Mouse (Mus musculus) embryonic facial prominence, embryonic 10.5 days (tissue): Measurements from ENCODE around the gene Slc24a2. TPM values are rescaled to one million over a fixed set of nuclear protein-coding genes. Genes with fewer than 3 reads are reported as not detected.

Experiments used
- DNase-seq: peaks from one replicate; pipeline ENCODE4 v3.0.0-alpha.2; 2017; ENCODE audit warnings: low spot score
- H3K27ac ChIP-seq: fragments of 300-500 bp; sonication (generic); replicated peaks from 2 replicates; pipeline ENCODE4 v1.5.1; 2016; ENCODE audit warnings: mild to moderate bottlenecking
- H3K27me3 ChIP-seq: fragments of 300-500 bp; sonication (generic); replicated peaks from 2 replicates; pipeline ENCODE4 v1.6.1; 2016; ENCODE audit warnings: low read depth, mild to moderate bottlenecking; ENCODE audit not compliant: poor library complexity, severe bottlenecking
- H3K36me3 ChIP-seq: fragments of 300-500 bp; sonication (generic); replicated peaks from 2 replicates; pipeline ENCODE4 v1.6.1; 2016; ENCODE audit warnings: mild to moderate bottlenecking, moderate library complexity
- H3K4me1 ChIP-seq: fragments of 300-500 bp; sonication (generic); 2 replicates; pipeline ENCODE4 v1.6.1; 2016
- H3K4me3 ChIP-seq: fragments of 300-500 bp; sonication (generic); 2 replicates; pipeline ENCODE4 v1.5.1; 2016; ENCODE audit warnings: mild to moderate bottlenecking, moderate library complexity
- H3K9me3 ChIP-seq: fragments of 300-500 bp; sonication (generic); 2 replicates; pipeline ENCODE4 v1.6.1; 2016; ENCODE audit warnings: mild to moderate bottlenecking
- WGBS: fragments of 180-500 bp; shearing (Covaris S2); methylation state at CpG from one replicate; pipeline ENCODE4 v1.1.7; 2016; 5-methylcytosine and 5-hydroxymethylcytosine counted together
- polyA plus RNA-seq: library from polyadenylated mRNA; unstranded; fragments of >200 nt; fragmentation: Nextera tagmentation; extraction: Ambion mirVana; gene quantifications from 2 replicates; pipeline ENCODE4 v1.2.1, GENCODE M21; 2016

Slc24a2 gene
- polyA plus RNA-seq, 1 experiment from 2014 or later = 0.32 TPM

- DNase-seq = no peak
- H3K4me1 ChIP-seq = peaks cover 6% of the 10 kb centered on the region
- H3K27ac ChIP-seq = no peak overlapping the region
- H3K36me3 ChIP-seq = no peaks in the 10 kb centered on the region
- no peak overlapping the region for H3K4me3 ChIP-seq
- no peaks in the 10 kb centered on the region for H3K27me3 ChIP-seq
- 90% methylated on average over 5 of the region's 5 CpGs for WGBS
- no peaks in the 10 kb centered on the region for H3K9me3 ChIP-seq
Observed at GRCm38 (mm10) chr4:87096186-87096585, 134.1 kb downstream of the Slc24a2 start.

DNA sequence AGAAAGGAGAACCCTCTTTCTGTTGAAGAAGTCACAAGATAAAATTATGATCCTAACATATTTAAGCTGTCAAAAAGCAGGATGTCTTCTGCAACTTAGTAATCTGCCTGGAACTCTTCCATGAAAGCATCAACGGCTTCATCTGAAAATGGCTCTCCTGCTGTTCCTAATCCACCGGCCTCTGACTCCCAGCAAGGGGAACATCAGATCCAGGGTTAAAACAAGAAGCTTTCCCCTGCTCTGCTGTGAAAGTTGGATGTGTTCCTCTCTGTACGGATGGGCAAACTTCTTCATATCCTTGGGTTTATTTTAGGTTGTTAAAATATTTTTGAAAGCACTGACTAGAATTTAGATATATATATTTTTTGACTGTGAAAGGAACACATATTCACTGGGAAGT, 136.7 kb downstream of the Slc24a2 start:
- Histone ChIP-seq H3K9me3 (no peaks in the 10 kb centered on the region), H3K27ac (no peak overlapping the region), H3K36me3 (no peaks in the 10 kb centered on the region), H3K4me1 (peaks cover 3% of the 10 kb centered on the region), H3K27me3 (no peaks in the 10 kb centered on the region), H3K4me3 (no peak overlapping the region)
- WGBS = 86% methylated on average over 3 of the region's 3 CpGs
- DNase-seq = no peak

DNA sequence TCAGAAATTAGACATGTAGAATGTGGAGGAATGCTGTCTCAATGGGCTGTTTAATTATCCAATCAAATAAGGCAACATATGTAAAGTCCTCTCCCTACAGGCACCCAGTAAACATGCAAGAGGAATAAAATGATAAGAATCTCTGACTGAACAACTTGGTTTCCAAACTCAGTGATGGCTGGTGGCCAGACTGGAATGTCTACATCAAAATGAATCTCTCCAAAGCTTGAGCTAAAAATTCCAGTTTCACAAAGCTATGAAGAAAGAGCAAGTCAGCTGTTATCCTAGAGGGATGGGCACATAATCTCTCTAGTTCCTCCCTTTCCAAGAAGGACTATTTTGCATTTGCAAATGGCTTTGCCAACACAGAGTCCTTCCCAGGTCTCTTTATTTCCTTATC, 139.4 kb downstream of the Slc24a2 start:
- Histone ChIP-seq H3K4me1 (peaks cover 22% of the 10 kb centered on the region), H3K9me3 (no peaks in the 10 kb centered on the region), H3K27me3 (no peaks in the 10 kb centered on the region), H3K36me3 (no peaks in the 10 kb centered on the region), H3K4me3 (no peak overlapping the region), H3K27ac (no peak overlapping the region)
- no peak for DNase-seq

- WGBS = 73% methylated on average over 6 of the region's 6 CpGs
Observed at GRCm38 (mm10) chr4:87088713-87089112, 141.6 kb downstream of the Slc24a2 start.

GRCm38 (mm10) chr4:87087597-87087996, 142.7 kb downstream of the Slc24a2 start:
- Histone ChIP-seq H3K27ac (0 out of 2 replicates have a peak overlapping the region, but pooled peaks have one; percentile 48), H3K4me3 (no peak overlapping the region), H3K4me1 (peaks cover 22% of the 10 kb centered on the region), H3K36me3 (no peaks in the 10 kb centered on the region), H3K9me3 (no peaks in the 10 kb centered on the region), H3K27me3 (no peaks in the 10 kb centered on the region)
- 78% methylated on average over 5 of the region's 5 CpGs for WGBS
- no peak for DNase-seq

More at GRCm38 (mm10) chr4:87088713-87089112, 141.6 kb downstream of the Slc24a2 start:
- no peak for DNase-seq
- no peaks in the 10 kb centered on the region for H3K27me3 ChIP-seq
- H3K27ac ChIP-seq = no peak overlapping the region; the same call in 1 of the 2 replicates
- H3K4me1 ChIP-seq = peaks cover 22% of the 10 kb centered on the region
- no peaks in the 10 kb centered on the region for H3K36me3 ChIP-seq
- no peaks in the 10 kb centered on the region for H3K9me3 ChIP-seq
- H3K4me3 ChIP-seq = no peak overlapping the region

- WGBS = 58% methylated on average over 11 of the region's 11 CpGs
- peak overlapping the region; percentile 48; the same call in 1 of the 2 replicates for H3K27ac ChIP-seq
- H3K36me3 ChIP-seq = no peaks in the 10 kb centered on the region
- no peaks in the 10 kb centered on the region for H3K27me3 ChIP-seq
- DNase-seq = peak; percentile 50
- no peaks in the 10 kb centered on the region for H3K9me3 ChIP-seq
- H3K4me3 ChIP-seq = no peak overlapping the region
- peaks cover 22% of the 10 kb centered on the region for H3K4me1 ChIP-seq
Observed at GRCm38 (mm10) chr4:87086933-87087577, 143.2 kb downstream of the Slc24a2 start.

DNA sequence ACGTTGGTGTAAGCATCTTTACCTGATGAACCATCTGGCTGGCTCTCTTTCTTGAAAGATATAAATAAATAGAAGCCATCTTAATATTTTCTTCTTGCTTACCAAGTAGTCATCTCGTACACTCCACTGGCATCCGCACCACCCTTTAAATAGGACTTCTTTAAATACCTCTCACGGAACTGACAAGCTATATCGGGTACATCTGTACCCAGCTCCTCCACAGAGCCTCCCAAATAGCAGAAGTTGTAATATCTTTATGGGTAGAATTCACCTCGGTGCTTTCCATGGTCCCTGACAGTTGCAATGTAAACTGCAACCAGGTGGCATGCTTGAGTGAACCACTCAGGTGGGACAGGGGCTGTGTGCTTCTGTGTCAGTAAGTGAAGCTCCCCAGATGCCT, 149.0 kb downstream of the Slc24a2 start:
- H3K4me1 ChIP-seq = peaks cover 3% of the 10 kb centered on the region; the same call in 1 of the 2 replicates
- no peak overlapping the region for H3K27ac ChIP-seq
- H3K27me3 ChIP-seq = 0 out of 2 replicates have a peak, but pooled peaks cover 4% of the 10 kb centered on the region
- no peaks in the 10 kb centered on the region for H3K36me3 ChIP-seq
- H3K4me3 ChIP-seq = no peak overlapping the region
- 88% methylated on average over 6 of the region's 6 CpGs for WGBS
- no peak for DNase-seq
- H3K9me3 ChIP-seq = no peaks in the 10 kb centered on the region

GRCm38 (mm10) chr4:87079305-87079704, 151.0 kb downstream of the Slc24a2 start:
- WGBS = 81% methylated on average over 4 of the region's 4 CpGs

GRCm38 (mm10) chr4:87078726-87079125, 151.6 kb downstream of the Slc24a2 start:
- no peaks in the 10 kb centered on the region for H3K9me3 ChIP-seq
- H3K27me3 ChIP-seq = 0 out of 2 replicates have a peak, but pooled peaks cover 4% of the 10 kb centered on the region
- no peaks in the 10 kb centered on the region for H3K36me3 ChIP-seq
- 70% methylated on average over 2 of the region's 2 CpGs for WGBS
- DNase-seq = no peak
- H3K27ac ChIP-seq = no peak overlapping the region
- no peaks in the 10 kb centered on the region for H3K4me1 ChIP-seq
- no peak overlapping the region for H3K4me3 ChIP-seq

More at GRCm38 (mm10) chr4:87079305-87079704, 151.0 kb downstream of the Slc24a2 start:
- H3K36me3 ChIP-seq = no peaks in the 10 kb centered on the region
- DNase-seq = no peak
- H3K9me3 ChIP-seq = no peaks in the 10 kb centered on the region
- no peaks in the 10 kb centered on the region for H3K4me1 ChIP-seq
- H3K4me3 ChIP-seq = no peak overlapping the region
- H3K27ac ChIP-seq = no peak overlapping the region
- H3K27me3 ChIP-seq = 0 out of 2 replicates have a peak, but pooled peaks cover 4% of the 10 kb centered on the region

DNA sequence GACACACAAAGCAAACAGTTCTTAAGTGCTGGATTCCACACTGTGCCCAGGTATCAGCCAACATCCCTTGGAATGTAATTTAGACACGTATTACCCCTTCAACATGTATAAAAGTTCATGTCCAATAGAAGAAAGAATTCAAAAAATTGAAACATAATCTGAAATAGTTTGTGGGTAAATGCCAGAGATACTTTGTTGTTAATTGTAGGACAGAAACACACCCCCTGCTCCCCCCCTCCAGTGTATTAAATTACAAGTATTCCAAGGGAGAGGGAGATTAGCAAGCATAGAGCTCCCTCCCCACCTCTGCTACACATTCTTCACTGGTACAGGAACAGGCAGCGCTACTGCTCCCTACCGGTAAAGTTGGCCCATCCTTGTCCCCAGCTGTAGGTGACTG, 154.5 kb downstream of the Slc24a2 start:
- 54% methylated on average over 3 of the region's 3 CpGs for WGBS
- Histone ChIP-seq H3K4me3 (no peak overlapping the region), H3K9me3 (no peaks in the 10 kb centered on the region), H3K36me3 (no peaks in the 10 kb centered on the region), H3K27ac (no peak overlapping the region), H3K27me3 (0 out of 2 replicates have a peak, but pooled peaks cover 4% of the 10 kb centered on the region), H3K4me1 (no peaks in the 10 kb centered on the region)
- no peak for DNase-seq

DNA sequence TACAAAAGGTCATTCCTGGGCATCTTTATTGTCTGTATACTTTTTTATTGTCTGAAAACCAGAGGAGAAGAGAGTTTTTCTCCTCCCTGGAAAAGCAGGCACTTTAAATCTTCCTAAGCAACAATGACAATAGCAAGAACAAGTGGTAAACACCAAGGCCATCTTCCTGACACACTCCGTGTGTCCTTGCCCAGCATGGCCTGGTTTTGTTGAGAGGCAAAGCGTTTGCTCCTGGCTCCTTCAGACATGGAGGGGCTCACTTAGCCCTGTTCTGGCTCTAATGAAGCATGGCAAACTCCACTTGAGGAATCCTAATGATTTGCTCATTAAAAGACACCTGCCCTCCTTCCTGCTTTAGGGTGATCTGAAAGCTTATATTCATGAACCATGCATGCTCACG, 162.2 kb downstream of the Slc24a2 start:
- 72% methylated on average over 3 of the region's 3 CpGs for WGBS
- Histone ChIP-seq H3K27ac (no peak overlapping the region), H3K4me3 (no peak overlapping the region), H3K4me1 (no peaks in the 10 kb centered on the region; the same call in 1 of the 2 replicates), H3K36me3 (no peaks in the 10 kb centered on the region), H3K9me3 (no peaks in the 10 kb centered on the region), H3K27me3 (no peaks in the 10 kb centered on the region)
- DNase-seq = no peak

DNA sequence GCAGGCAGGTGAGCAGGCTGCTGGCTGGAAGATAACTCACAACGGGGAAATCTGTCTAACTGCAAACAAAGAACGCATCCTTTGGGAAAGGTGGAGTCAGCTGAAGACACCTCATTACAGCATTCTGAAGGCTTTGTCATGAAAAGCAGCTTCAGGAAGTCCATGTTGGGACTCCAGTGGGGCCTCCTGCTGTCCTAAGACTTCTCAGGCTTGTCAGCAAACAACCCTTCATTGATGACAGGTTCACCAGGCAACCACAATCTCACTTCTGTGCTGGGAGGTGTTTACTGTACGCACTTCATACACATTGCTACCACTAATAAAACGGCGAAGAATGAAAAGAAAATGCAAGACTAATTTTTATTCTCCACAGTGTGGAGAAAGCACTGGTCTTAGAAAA, 165.1 kb downstream of the Slc24a2 start:
- no peaks in the 10 kb centered on the region for H3K27me3 ChIP-seq

GRCm38 (mm10) chr4:87064561-87064960, 165.7 kb downstream of the Slc24a2 start:
- no peak for DNase-seq
- no peak overlapping the region for H3K27ac ChIP-seq
- H3K9me3 ChIP-seq = no peaks in the 10 kb centered on the region
- no peak overlapping the region for H3K4me3 ChIP-seq
- no peaks in the 10 kb centered on the region for H3K27me3 ChIP-seq
- 94% methylated on average over 2 of the region's 2 CpGs for WGBS
- H3K4me1 ChIP-seq = no peaks in the 10 kb centered on the region; the same call in 1 of the 2 replicates
- no peaks in the 10 kb centered on the region for H3K36me3 ChIP-seq

More for the DNA sequence above, 165.1 kb downstream of the Slc24a2 start:
- no peak overlapping the region for H3K27ac ChIP-seq
- no peaks in the 10 kb centered on the region for H3K9me3 ChIP-seq
- no peaks in the 10 kb centered on the region; the same call in 1 of the 2 replicates for H3K4me1 ChIP-seq
- 79% methylated on average over 5 of the region's 5 CpGs for WGBS
- H3K36me3 ChIP-seq = no peaks in the 10 kb centered on the region
- H3K4me3 ChIP-seq = no peak overlapping the region
- no peak for DNase-seq
